Mouse (Mus musculus) ES-E14 (cell line): Measurements from ENCODE around the gene Cftr.

Experiments
- CHD2 ChIP-seq: IDR thresholded peaks from 2 replicates; pipeline ENCODE4 v1.6.1; 2014; ENCODE audit warnings: mild to moderate bottlenecking, low read depth, low read length, inconsistent platforms
- HCFC1 ChIP-seq: IDR thresholded peaks from 2 replicates; pipeline ENCODE4 v1.6.1; 2012; ENCODE audit warnings: low read length, inconsistent platforms, borderline replicate concordance; ENCODE audit not compliant: insufficient read depth
- ZC3H11A ChIP-seq: IDR thresholded peaks from 2 replicates; pipeline ENCODE4 v1.6.1; 2012; ENCODE audit warnings: low read depth, mild to moderate bottlenecking, inconsistent platforms, low read length, borderline replicate concordance

DNA sequence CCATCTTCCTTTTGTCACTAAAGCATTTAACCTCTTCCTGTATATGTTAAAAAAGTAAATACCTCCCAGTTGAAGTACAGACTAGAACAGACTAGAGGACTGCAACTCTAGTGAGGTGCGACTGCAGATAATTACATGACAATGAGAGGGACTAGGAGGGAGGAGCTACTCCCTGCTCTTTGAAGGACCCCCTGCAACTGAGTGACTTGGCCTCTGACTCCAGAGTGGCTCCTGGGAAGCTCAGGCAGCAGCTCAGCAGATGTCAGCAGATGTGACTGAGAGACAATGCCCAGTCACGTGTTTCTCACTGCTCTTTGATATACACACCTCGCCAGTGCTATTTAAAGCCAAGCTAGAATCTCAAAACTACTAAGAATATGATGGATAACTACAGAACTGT, 54.7 kb downstream of the Cftr start:
- TF ChIP-seq CHD2 (no peak), ZC3H11A (no peak), HCFC1 (no peak)
